Mouse (Mus musculus) left cerebral cortex, adult 18-20 months (tissue): ENCODE data around the gene Colec11. TPM values are rescaled to one million over a fixed set of nuclear protein-coding genes. Genes with fewer than 3 reads are reported as not detected.

Experiments
- DNase-seq, 2 experiments: peaks; one replicate each; pipeline ENCODE4 v3.0.0; 2021 to 2022; ENCODE audit warnings: low spot score in 2 of 2, mixed read lengths in 1 of 2
- long read RNA-seq, 2 experiments: library from polyadenylated mRNA; stranded (forward); transcript quantifications; one replicate each; pipeline ENCODE4 v2.0.0; 2021
- total RNA-seq, 2 experiments: library from RNA; stranded (reverse); gene quantifications; 2 replicates each; pipeline ENCODE4 v1.2.3; 2021

Colec11 gene
- total RNA-seq: under 1 TPM; 0.30 to 0.58 TPM
- long read RNA-seq, experiment 1: 0 reads
- long read RNA-seq, experiment 2: 0 reads

DNA sequence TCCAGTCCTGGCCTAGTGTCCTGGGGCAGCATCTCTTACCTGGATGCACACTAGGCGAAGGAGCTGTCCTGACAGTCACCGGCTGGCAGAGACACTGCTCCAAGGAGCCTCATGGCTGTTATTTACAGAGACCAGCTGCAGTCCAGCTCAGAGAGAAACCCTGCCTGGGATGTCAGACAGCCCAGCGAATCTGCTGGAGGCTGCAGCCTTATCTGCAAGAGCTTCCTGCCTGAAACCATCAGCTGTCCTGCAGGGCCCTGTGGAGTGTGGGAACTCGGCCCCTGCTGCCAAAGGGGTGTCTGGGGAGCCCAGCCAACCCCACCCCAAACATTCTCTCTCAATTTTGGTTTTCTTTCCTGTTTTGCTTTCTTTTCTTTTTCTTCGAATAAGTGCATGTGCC is at the start of gene Colec11:
Gene Colec11, minus strand, starts transcription at position 183 of the 400 bp plus-strand sequence.
- no peak for DNase-seq

DNA sequence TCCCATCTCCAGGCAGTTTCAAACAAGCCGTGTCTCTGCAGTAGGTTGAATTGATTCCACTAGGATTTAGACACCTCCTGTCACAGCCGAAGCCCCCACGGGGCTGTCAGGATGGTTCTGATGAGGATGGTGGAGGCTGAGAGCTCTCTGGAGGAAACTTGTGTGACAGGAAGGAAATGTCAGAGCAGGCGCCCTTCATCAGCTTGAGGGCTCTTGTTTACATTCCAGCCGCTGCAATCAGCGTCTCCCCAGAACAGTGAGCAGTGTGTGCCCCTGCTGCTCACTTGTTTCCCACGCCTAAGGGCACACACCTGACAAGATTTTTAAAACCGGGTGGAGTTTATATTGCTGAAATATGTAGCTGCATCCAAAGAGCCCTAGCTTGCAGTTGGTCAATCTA is 44.1 kb upstream of the Colec11 start:
- no peak for DNase-seq

- no peak for DNase-seq
Measured at GRCm38 (mm10) chr12:28666734-28667133, 43.6 kb upstream of the Colec11 start.

DNA sequence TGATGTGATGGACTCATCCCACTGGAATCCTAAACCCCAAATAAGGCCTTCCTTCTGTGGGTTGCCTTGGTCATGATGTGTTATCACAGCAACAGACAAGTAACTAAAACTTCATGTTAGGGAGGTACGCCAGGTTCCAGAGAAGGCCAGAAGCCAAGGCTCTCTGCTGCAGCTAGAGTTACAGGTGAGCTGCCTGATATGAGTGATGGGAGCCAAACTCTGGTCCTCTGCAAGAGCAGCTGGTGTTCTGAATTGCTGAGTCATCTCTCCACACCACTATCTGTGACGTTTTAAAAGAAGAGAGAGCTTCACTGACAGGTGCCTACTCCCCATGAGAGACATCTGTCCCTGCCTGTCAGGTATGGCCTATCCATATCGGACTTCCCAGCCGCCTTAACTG is 39.5 kb upstream of the Colec11 start:
- DNase-seq: no peak

GRCm38 (mm10) chr12:28649141-28650110 is 26.2 kb upstream of the Colec11 start, which contains the start of gene Rnaseh1:
TSS of gene Rnaseh1 (plus strand) at chr12:28649602.
- peak; percentile 92 to 94 for DNase-seq

GRCm38 (mm10) chr12:28638778-28639177 is 15.6 kb upstream of the Colec11 start:
- DNase-seq: no peak

DNA sequence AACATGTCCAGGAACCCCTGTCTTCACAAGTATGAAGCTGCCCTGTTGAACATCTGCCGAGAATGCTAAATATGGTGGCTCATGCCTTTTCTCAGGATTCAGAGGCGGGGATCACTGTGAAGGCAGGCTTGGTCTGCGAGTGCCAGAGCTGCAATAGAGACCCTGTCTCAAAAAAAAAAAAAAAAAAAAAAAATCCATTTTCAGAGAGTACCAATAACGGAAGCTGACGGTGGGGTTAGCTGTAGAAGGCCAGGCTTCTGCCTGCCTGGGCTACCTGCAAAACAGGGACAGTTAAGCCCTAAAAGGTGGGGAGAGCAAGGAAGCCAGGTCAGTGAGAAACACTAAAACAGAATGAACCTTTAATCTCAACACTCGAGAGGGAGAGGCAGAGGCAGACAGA is 13.4 kb upstream of the Colec11 start:
- DNase-seq: no peak

- DNase-seq: peak; percentile 92 to 93
Measured at GRCm38 (mm10) chr12:28635535-28636476, 12.6 kb upstream of the Colec11 start, which contains the start of gene Rps7. TSS of gene Rps7 (minus strand) at chr12:28635953.

DNA sequence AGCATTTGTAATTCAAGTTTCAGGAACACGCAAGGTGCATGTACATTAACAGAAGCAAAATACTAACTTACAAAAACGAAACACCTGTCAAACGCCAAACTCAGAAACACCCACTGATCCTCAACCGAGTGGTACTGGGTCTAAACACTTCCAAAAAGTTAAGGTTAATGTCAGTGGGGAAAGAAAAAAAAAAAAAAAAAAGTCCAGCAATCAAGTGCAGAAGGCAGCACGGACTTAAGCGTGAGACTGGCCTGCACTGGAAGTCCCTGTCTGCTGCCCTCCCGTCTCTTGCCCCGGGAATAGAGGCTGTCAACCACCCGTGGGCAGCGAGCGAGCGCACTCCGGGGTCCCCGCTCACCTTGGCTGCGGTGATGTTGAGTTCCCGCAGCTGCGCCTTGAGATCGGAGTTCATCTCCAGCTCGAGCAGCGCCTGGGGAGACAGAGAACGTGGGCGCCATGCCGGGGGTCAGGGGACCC is 11.9 kb upstream of the Colec11 start:
- DNase-seq: no peak

GRCm38 (mm10) chr12:28628436-28628835 is 5.3 kb upstream of the Colec11 start:
- DNase-seq: no peak

- DNase-seq: no peak
Measured at GRCm38 (mm10) chr12:28627092-28627491, 3.9 kb upstream of the Colec11 start.

DNA sequence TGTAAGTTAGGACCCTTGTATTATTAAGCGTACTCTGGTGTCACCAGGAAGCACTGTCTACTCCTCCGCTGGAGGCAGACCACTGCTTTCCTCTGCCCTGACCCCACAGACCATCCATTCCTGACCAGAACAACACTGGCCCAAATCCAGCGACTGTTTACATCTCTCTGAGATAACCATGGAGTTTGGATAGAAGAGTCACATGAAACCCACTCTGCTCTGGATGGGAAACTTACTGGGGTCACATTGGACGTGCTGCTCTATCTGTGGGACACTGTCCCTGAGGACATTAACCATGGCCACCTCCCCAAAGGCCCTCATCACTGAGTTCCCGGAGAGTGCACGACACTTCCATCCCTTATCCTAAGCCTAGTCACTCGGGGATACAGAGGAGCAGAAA is 2.2 kb upstream of the Colec11 start:
- DNase-seq: no peak

- DNase-seq: no peak
Measured at GRCm38 (mm10) chr12:28624251-28624650, 1.1 kb upstream of the Colec11 start.

DNA sequence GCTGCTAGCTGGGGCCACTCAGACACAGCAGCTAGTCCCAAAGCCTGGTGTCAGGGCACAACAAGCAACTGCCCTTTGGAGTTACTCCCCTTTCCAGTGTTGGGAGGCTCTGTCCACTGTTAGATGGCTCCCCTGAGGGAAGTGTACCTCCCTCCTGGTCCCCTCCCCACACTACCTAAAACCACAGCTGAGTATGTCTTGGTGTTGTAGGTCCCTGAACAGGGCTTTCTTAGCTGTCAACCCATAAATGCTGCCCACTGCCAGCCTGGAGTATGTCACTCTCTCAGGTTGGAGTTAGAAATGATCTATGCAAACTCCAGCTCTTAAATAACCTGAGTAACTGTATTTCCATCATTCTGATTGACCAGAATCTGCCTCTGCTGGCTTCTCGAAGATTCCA is 536 bp downstream of the Colec11 start:
- no peak for DNase-seq

GRCm38 (mm10) chr12:28622167-28622532 is 1.0 kb downstream of the Colec11 start:
- DNase-seq: peak; percentile 33 to 50

DNA sequence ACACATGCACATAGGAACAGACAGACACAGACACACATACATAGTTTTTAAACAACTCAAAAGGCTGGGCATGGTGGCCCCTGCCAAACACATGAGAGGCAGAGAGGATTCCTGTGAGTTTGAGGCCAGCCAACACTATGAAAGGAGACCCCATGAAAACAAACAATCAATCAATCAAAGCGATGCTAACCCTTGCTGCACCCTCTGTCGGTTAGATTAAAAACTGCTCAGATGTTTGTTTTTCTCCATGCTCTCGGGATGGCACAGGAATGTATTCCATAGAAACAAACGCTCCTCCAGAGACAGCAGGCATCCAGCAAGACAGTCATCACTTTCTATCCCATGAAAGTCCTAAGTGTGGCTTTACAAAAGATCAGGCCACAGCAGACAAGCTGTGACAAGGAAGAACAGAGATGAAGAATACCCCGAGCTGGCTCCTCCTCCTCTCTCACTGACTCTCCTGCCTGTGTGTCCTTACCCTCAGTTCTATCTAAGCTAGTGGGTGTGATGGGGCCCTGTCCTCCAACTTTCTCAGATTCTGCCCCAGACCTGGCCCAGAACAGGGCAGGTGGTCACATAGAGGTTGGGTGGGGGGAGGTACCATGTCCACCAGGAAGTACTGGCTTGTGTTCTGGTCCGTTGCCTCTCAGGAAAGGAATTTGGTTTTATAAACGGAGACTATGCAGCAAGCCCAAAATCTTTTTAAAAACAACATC is 1.6 kb downstream of the Colec11 start:
- DNase-seq: no peak

GRCm38 (mm10) chr12:28617297-28617696 is 5.9 kb downstream of the Colec11 start:
- no peak for DNase-seq

- DNase-seq: no peak
Measured at GRCm38 (mm10) chr12:28614401-28614800, 8.8 kb downstream of the Colec11 start.

GRCm38 (mm10) chr12:28612391-28612790 is 10.8 kb downstream of the Colec11 start:
- peak; percentile 49 to 54 for DNase-seq

GRCm38 (mm10) chr12:28607546-28608305 is 15.5 kb downstream of the Colec11 start:
- peak; percentile 25 to 34 for DNase-seq
